Mouse (Mus musculus) layer of hippocampus, postnatal 14 days (tissue): ENCODE measurements at regions not wholly inside any gene's neighbourhood (a gene's known extent, or its start where the extent isn't known, plus 50 kb on each side); places are given as distances from the start of the nearest gene placed in this dataset.
A peak's percentile ranks its signal among the peaks of the same experiment; 100 is the strongest.

ENCODE experiments used
- DNase-seq, 2 experiments: peaks; one replicate each; pipeline ENCODE4 v3.0.0; 2021 to 2022; ENCODE audit warnings: low spot score in 2 of 2, mixed read lengths in 1 of 2

DNA sequence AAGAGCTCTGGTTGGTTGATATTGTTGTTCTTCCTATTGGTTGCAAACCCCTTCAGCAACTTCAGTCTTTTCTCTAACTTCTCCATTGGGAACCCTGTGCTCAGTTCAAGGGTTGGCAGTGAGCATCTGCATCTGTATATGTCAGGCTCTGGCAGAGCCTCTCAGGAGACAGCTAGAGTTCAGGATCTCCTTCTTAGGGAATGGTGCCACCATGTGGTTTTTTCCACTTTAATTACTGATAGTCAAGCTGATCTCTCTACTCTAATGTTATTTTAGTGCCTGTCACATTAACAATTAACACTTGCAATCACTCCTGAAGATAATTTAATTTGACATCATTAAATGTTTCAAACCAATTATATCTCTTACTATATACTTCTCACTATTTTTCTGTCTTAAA, 550.4 kb downstream of the Gm597 start:
- no peak for DNase-seq

DNA sequence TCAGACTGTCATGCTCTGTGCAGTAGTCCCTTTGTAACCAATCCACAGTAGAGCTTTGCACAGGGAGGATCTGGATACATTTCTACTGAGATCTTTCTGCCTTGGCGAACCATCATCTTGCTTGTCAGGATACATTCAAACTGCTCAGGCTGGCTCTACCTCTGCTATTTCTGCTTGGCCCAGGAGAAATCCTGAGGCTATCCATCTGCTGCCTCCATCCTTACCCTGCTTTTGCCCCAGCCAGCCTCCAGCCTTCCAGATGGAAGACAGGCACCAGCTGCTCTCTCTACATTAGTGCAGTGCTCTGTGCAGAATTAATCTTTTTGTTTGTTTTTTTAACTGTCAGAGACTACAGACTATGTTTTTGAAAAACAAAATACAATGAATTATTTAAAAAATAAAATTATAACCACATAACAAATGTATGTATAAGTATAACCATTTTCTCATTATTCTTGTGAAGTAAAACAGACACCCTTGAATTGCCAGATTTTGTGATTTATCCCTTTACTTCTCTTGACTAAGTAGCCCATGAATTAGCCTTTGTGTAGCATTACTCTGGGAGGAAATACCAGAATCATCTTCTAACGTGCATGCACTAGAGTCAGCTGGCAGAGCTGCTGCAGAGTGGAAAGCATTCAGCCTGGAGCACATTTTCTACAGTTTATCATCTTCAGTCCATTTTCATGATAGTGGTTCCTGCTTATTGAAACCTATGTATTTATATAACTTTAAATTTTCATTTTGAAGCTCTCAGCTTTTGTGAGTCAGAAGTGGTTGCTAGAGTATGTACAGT, 565.6 kb downstream of the Gm597 start:
- DNase-seq = peak; percentile 59 to 87
